Mouse (Mus musculus) CH12F3 (cell line): Measurements from ENCODE around the gene Parp3.

ENCODE experiments used
- in situ Hi-C: fragments of 300-500 bp; cut with MboI; formaldehyde crosslinking; loops from 2 replicates; pipeline ENCODE4 v1.14.3; 2020; ENCODE audit warnings: low sequenced_read_pairs

The Parp3 gene

GRCm38 (mm10) chr9:106429221-106430014 is 47.3 kb downstream of the Parp3 start, which contains the start of gene Rpl29:
Rpl29 (plus strand) TSS chr9:106429454.
- in situ Hi-C loops, result loop anchor here (5.0 kb wide), 1 partner anchor 137 kb away; no protein-coding TSS in a partner anchor

DNA sequence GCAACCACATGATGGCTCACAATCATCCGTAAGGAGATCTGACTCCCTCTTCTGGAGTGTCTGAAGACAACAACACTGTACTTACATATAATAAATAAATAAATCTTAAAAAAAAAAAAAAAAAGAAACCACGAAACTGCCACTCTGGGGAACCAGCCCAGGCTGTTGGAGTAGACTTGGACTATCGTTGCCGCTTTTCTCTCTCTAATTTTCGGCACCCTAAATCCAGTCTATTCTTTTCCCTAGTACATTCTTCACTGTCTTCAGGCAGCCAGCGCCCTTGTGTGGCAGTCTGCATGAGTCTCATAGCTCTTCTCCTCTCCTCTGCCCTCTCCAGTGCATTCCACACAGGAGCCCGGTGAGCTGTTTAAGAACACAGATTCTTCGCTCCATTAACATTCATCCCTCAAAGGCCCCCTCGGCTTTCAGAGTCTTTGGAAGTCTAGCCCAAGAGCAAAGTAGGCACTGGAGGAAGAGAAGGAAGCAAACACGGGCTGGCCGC is 48.0 kb downstream of the Parp3 start:
- in situ Hi-C loops, result loop anchor here (5.0 kb wide), 1 partner anchor 136 kb away; no protein-coding TSS in a partner anchor

DNA sequence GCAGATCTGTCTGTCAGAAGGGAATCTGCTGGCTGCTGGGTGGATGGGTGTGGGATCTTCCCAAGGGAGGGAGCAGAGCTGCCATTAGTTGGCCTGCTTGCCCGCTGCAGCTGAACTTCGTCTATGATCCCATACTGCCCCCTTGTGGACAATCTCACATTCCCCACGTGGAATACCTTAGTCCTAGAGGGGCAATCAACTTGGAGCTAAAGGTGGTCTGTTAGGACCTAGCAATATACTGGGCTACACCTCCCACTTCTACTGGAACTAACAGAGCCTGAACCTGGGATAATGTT is 54.9 kb downstream of the Parp3 start:
- in situ Hi-C loops, result no loop called here

DNA sequence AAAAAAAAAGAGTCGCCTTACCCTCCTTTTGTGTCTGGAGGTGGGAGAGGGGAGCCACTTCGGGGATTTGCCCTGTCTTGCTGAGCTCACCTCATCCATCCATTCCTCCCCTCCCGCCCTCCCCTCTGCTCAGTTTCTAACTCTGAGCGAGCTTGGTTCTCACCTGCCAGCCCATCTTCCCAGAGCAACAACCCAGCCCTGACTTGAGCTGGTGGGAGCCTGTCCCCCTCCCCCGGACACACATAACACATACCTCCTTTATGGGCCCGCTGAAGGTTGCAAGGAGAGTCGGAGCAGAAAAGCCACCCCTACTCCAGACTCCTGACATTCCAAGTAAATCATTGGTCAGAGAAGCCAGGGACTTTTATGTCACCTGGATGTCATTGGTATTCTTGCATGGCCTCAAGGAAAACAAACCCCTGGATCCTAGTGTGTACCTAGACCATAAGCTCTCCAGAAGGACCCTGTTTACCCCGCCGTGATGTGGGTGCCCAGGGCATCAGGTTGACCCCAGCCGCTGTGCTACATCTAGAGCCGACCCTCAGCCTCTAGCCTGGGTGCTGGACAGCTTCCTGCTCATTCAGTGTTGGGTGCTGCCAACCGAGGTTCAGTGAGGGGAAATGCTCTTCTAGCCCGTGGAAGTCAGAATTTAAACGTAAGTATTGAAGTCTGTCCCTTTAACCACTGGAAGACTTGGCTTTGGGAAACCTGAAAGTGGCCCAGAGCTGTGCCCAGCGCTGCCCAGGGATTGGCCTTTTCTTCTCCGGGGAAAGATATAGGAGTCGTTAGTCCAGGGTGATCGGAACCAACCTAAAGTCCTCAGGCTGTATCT is 55.5 kb downstream of the Parp3 start:
- in situ Hi-C loops, result no loop called here

- in situ Hi-C loops, result no loop called here
These were observed 56.1 kb downstream of the Parp3 start for GRCm38 (mm10) chr9:106420608-106421007.
